Comparison of ENCODE assay signal across 24 mouse cellular contexts in genomic region chr9:110988078-110988477, GRCm38 (mm10). TPM values are rescaled to one million over a fixed set of nuclear protein-coding genes. Genes with fewer than 3 reads are reported as not detected.
DNase-seq lines count a peak whose midpoint lies in the region; ATAC-seq and TF ChIP-seq lines count a peak whose summit lies in the region.
"Had no signal": no experiment of that assay in that cellular context is flagged by ENCODE, and none has a peak within 500 bp of the region (broad histone marks: within the 10 kb centered on the region; RNA-seq: fewer than 3 reads in every experiment).

No protein-coding gene starts in this region.

- 79% methylated on average over 3 of the region's 3 CpGs for WGBS in heart, embryonic 10.5 days
- 50% methylated on average over 3 of the region's 3 CpGs for WGBS in liver, embryonic 14.5 days (ENCODE audit: insufficient replicate concordance)
- WGBS in forebrain, postnatal 0 days: 81% methylated on average over 3 of the region's 3 CpGs

- ATAC-seq in liver, embryonic 14.5 days (ENCODE audit: insufficient read depth): no peak
- ATAC-seq in forebrain, postnatal 0 days: no peak
- ATAC-seq: forebrain, embryonic 16.5 days had no signal

- no peaks in the 10 kb centered on the region for H3K27me3 ChIP-seq in heart, embryonic 10.5 days (ENCODE audit: insufficient read depth, poor library complexity, severe bottlenecking)
- H3K27me3 ChIP-seq in liver, embryonic 14.5 days (ENCODE audit: control insufficient read depth, insufficient read depth, low read length): no peaks in the 10 kb centered on the region
- no peaks in the 10 kb centered on the region for H3K27me3 ChIP-seq in forebrain, postnatal 0 days (ENCODE audit: insufficient read depth, low read length)
- H3K27me3 ChIP-seq: embryonic facial prominence, embryonic 12.5 days; heart, embryonic 15.5 days; hindbrain, embryonic 15.5 days had no signal

- no peaks in the 10 kb centered on the region for H3K9me3 ChIP-seq in heart, embryonic 10.5 days
- no peaks in the 10 kb centered on the region for H3K9me3 ChIP-seq in liver, embryonic 14.5 days (ENCODE audit: control insufficient read depth, low read length)
- H3K9me3 ChIP-seq in forebrain, postnatal 0 days (ENCODE audit: low read length): no peaks in the 10 kb centered on the region
- H3K9me3 ChIP-seq: embryonic facial prominence, embryonic 12.5 days; heart, embryonic 15.5 days; hindbrain, embryonic 15.5 days had no signal

- no peak overlapping the region for H3K9ac ChIP-seq in liver, embryonic 14.5 days (replicated peaks)
- no peak overlapping the region for H3K9ac ChIP-seq in forebrain, postnatal 0 days
- H3K9ac ChIP-seq: embryonic facial prominence, embryonic 12.5 days; heart, embryonic 15.5 days; hindbrain, embryonic 15.5 days had no signal

- TF ChIP-seq CTCF in liver, embryonic 14.5 days (IDR thresholded peaks at IDR 0.05; ENCODE audit: low read depth): no peak
- no peak for TF ChIP-seq CTCF in forebrain, postnatal 0 days (IDR thresholded peaks at IDR 0.05; ENCODE audit: low read depth)

- no peak overlapping the region for H3K4me3 ChIP-seq in heart, embryonic 10.5 days
- H3K4me3 ChIP-seq in liver, embryonic 14.5 days (ENCODE audit: insufficient read depth in 1 of 2, low read depth in 2 of 2, low read length in 2 of 2): peak overlapping the region; percentile 18 to 24; a peak in 3 of 4 replicates
- no peak overlapping the region for H3K4me3 ChIP-seq in forebrain, postnatal 0 days (ENCODE audit: low read depth, low read length)
- H3K4me3 ChIP-seq: embryonic facial prominence, embryonic 12.5 days; heart, embryonic 15.5 days; hindbrain, embryonic 15.5 days had no signal

- H3K36me3 ChIP-seq in heart, embryonic 10.5 days: no peaks in the 10 kb centered on the region
- H3K36me3 ChIP-seq in liver, embryonic 14.5 days (replicated peaks; ENCODE audit: control insufficient read depth, insufficient read depth, low read depth): no peaks in the 10 kb centered on the region
- H3K36me3 ChIP-seq in forebrain, postnatal 0 days (ENCODE audit: insufficient read depth): no peaks in the 10 kb centered on the region
- H3K36me3 ChIP-seq: embryonic facial prominence, embryonic 12.5 days; heart, embryonic 15.5 days; hindbrain, embryonic 15.5 days had no signal

- DNase-seq in heart, embryonic 10.5 days (ENCODE audit: low spot score): peak; percentile 3
- DNase-seq in heart, postnatal 4 days: no peak
- peak; percentile 41 for DNase-seq in R1 (ENCODE audit: low read depth, low spot score)
- no peak for DNase-seq in liver, embryonic 14.5 days (ENCODE audit: low read depth in 3 of 3, low spot score in 3 of 3)
- no peak for DNase-seq in forebrain, postnatal 0 days
- no peak for DNase-seq in layer of hippocampus, postnatal 25 days (ENCODE audit: extremely low spot score in 1 of 2, low spot score in 1 of 2)
- DNase-seq: adrenal gland, adult 8-10 months; adrenal gland, postnatal 36 days; cerebellum, adult 11 months; cerebellum, adult 8-10 months; cerebellum, postnatal 14 days; gastrocnemius, postnatal 36 days; heart, adult 18-20 months; heart, postnatal 14 days had no signal

- H3K4me2 ChIP-seq in liver, embryonic 14.5 days (ENCODE audit: low read depth): peak overlapping the region; percentile 48
- no peak overlapping the region for H3K4me2 ChIP-seq in forebrain, postnatal 0 days (ENCODE audit: low read depth)
- H3K4me2 ChIP-seq: embryonic facial prominence, embryonic 12.5 days; heart, embryonic 11.5 days; heart, embryonic 15.5 days; hindbrain, embryonic 15.5 days had no signal

- no peak for TF ChIP-seq EP300 in liver, embryonic 14.5 days (IDR thresholded peaks at IDR 0.05; ENCODE audit: low read depth)

- peaks cover 8% of the 10 kb centered on the region for H3K4me1 ChIP-seq in heart, embryonic 10.5 days
- peaks cover 0 to 7% of the 10 kb centered on the region in 2 experiments; a peak in 2 of 4 replicates for H3K4me1 ChIP-seq in liver, embryonic 14.5 days (replicated peaks; ENCODE audit: control insufficient read depth in 2 of 2, insufficient read depth in 2 of 2, low read length in 1 of 2)
- no peaks in the 10 kb centered on the region for H3K4me1 ChIP-seq in forebrain, postnatal 0 days (ENCODE audit: insufficient read depth)
- H3K4me1 ChIP-seq: embryonic facial prominence, embryonic 12.5 days; hindbrain, embryonic 15.5 days had no signal

- no peak overlapping the region for H3K27ac ChIP-seq in heart, embryonic 10.5 days
- no peak overlapping the region for H3K27ac ChIP-seq in liver, embryonic 14.5 days
- no peak overlapping the region for H3K27ac ChIP-seq in forebrain, postnatal 0 days (ENCODE audit: low read depth, low read length)
- H3K27ac ChIP-seq: embryonic facial prominence, embryonic 12.5 days; heart, embryonic 15.5 days; hindbrain, embryonic 15.5 days had no signal

RNA-seq across cellular contexts. Expression of gene Rtp3, which starts 2.3 kb away (rescaled TPM):
- polyA plus RNA-seq in heart, embryonic 10.5 days (2016; fragmentation: Nextera tagmentation; extraction: Ambion mirVana): 0.15 TPM in 1 of 2 replicates, not detected in the other
- 1 to 10 TPM; 1.6 to 1.7 TPM for total RNA-seq in heart, postnatal 4 days (2021)
- 26.0 and 34.3 TPM in 2 replicates for polyA plus RNA-seq in liver, embryonic 14.5 days (2012; rRNA removed)
- 15.6 and 21.7 TPM in 2 replicates for polyA plus RNA-seq in liver, embryonic 14.5 days (2014; fragmentation: Nextera tagmentation; extraction: Ambion mirVana)
- total RNA-seq in forebrain, postnatal 0 days (2014; rRNA removed): not detected in 2 replicates
- not detected in 2 replicates for polyA plus RNA-seq in forebrain, postnatal 0 days (2015; fragmentation: Nextera tagmentation; extraction: Ambion mirVana)
- total RNA-seq in layer of hippocampus, postnatal 25 days (2021): under 1 TPM; 0.10 to 0.26 TPM
- total RNA-seq: CH12.LX had no signal
- polyA plus RNA-seq: embryonic facial prominence, embryonic 12.5 days; forebrain, embryonic 11.5 days; forebrain, embryonic 16.5 days; hindbrain, embryonic 11.5 days; hindbrain, embryonic 15.5 days had no signal

RNA-seq across cellular contexts. Expression of gene Ltf, which starts 31.0 kb away (rescaled TPM):
- polyA plus RNA-seq in heart, embryonic 10.5 days (2016; fragmentation: Nextera tagmentation; extraction: Ambion mirVana): 0.40 TPM in 1 of 2 replicates, not detected in the other
- 1 to 10 TPM; 2.7 to 3.3 TPM for total RNA-seq in heart, postnatal 4 days (2021)
- 4.9 and 7.4 TPM in 2 replicates for polyA plus RNA-seq in liver, embryonic 14.5 days (2012; rRNA removed)
- polyA plus RNA-seq in liver, embryonic 14.5 days (2014; fragmentation: Nextera tagmentation; extraction: Ambion mirVana): 24.5 and 29.8 TPM in 2 replicates
- 5.3 TPM in 1 of 2 replicates, not detected in the other for total RNA-seq in forebrain, postnatal 0 days (2014; rRNA removed)
- 0.71 and 0.74 TPM in 2 replicates for polyA plus RNA-seq in forebrain, postnatal 0 days (2015; fragmentation: Nextera tagmentation; extraction: Ambion mirVana)
- under 1 TPM in 1 of 2 experiments, not detected in 1; 0.34 TPM for total RNA-seq in layer of hippocampus, postnatal 25 days (2021)
- total RNA-seq: gastrocnemius, adult 8-10 months; gastrocnemius, postnatal 36 days had no signal
- polyA plus RNA-seq: cortical plate, adult 2 months; hindbrain, embryonic 11.5 days had no signal

RNA-seq across cellular contexts. Expression of gene Lrrc2, which starts 36.7 kb away (rescaled TPM):
- polyA plus RNA-seq in heart, embryonic 10.5 days (2016; fragmentation: Nextera tagmentation; extraction: Ambion mirVana): 0.68 and 1.3 TPM in 2 replicates
- 10 to 100 TPM; 15.4 to 16.6 TPM for total RNA-seq in heart, postnatal 4 days (2021)
- 0.02 and 0.09 TPM in 2 replicates for polyA plus RNA-seq in liver, embryonic 14.5 days (2012; rRNA removed)
- 0.10 and 0.29 TPM in 2 replicates for polyA plus RNA-seq in liver, embryonic 14.5 days (2014; fragmentation: Nextera tagmentation; extraction: Ambion mirVana)
- total RNA-seq in forebrain, postnatal 0 days (2014; rRNA removed): 0.14 and 0.23 TPM in 2 replicates
- 0.42 and 0.96 TPM in 2 replicates for polyA plus RNA-seq in forebrain, postnatal 0 days (2015; fragmentation: Nextera tagmentation; extraction: Ambion mirVana)
- 1 to 10 TPM; 1.8 to 2.3 TPM for total RNA-seq in layer of hippocampus, postnatal 25 days (2021)

RNA-seq across cellular contexts. Expression of gene Tdgf1, which starts 42.1 kb away (rescaled TPM):
- polyA plus RNA-seq in heart, embryonic 10.5 days (2016; fragmentation: Nextera tagmentation; extraction: Ambion mirVana): 0.51 and 1.3 TPM in 2 replicates
- not detected for total RNA-seq in heart, postnatal 4 days (2021)
- polyA plus RNA-seq in liver, embryonic 14.5 days (2012; rRNA removed): not detected in 2 replicates
- not detected in 2 replicates for polyA plus RNA-seq in liver, embryonic 14.5 days (2014; fragmentation: Nextera tagmentation; extraction: Ambion mirVana)
- not detected in 2 replicates for total RNA-seq in forebrain, postnatal 0 days (2014; rRNA removed)
- polyA plus RNA-seq in forebrain, postnatal 0 days (2015; fragmentation: Nextera tagmentation; extraction: Ambion mirVana): 0.09 and 0.12 TPM in 2 replicates
- under 1 TPM; 0.23 to 0.66 TPM for total RNA-seq in layer of hippocampus, postnatal 25 days (2021)
- total RNA-seq: adrenal gland, postnatal 36 days; CH12.LX; gastrocnemius, adult 8-10 months; gastrocnemius, postnatal 36 days; heart, adult 18-20 months had no signal
- polyA plus RNA-seq: embryonic facial prominence, embryonic 12.5 days; forebrain, embryonic 11.5 days; forebrain, embryonic 16.5 days; heart, embryonic 11.5 days; heart, embryonic 15.5 days; hindbrain, embryonic 11.5 days had no signal

Comparison
In these comparisons a context has a peak if more than half of its experiments do, and no peak if none do; other contexts are left out.
1. DNase-seq: peak in heart, embryonic 10.5 days (single experiment) and R1 (single experiment); none in heart, postnatal 4 days (single experiment), liver, embryonic 14.5 days (0 of 3), forebrain, postnatal 0 days (single experiment) and layer of hippocampus, postnatal 25 days (0 of 2).
2. H3K4me3 ChIP-seq: peak in liver, embryonic 14.5 days (2 of 2); none in heart, embryonic 10.5 days (single experiment) and forebrain, postnatal 0 days (single experiment).
3. RNA of gene Lrrc2, which starts 36.7 kb away (total RNA-seq): 15.4 to 16.6 TPM in heart, postnatal 4 days; 1.8 to 2.3 TPM in layer of hippocampus, postnatal 25 days and 0.14 to 0.23 TPM in forebrain, postnatal 0 days; every median in the first group is over 4 times any median in the second.